8 mouse cellular contexts compared by ENCODE assay signal in the genomic region with DNA sequence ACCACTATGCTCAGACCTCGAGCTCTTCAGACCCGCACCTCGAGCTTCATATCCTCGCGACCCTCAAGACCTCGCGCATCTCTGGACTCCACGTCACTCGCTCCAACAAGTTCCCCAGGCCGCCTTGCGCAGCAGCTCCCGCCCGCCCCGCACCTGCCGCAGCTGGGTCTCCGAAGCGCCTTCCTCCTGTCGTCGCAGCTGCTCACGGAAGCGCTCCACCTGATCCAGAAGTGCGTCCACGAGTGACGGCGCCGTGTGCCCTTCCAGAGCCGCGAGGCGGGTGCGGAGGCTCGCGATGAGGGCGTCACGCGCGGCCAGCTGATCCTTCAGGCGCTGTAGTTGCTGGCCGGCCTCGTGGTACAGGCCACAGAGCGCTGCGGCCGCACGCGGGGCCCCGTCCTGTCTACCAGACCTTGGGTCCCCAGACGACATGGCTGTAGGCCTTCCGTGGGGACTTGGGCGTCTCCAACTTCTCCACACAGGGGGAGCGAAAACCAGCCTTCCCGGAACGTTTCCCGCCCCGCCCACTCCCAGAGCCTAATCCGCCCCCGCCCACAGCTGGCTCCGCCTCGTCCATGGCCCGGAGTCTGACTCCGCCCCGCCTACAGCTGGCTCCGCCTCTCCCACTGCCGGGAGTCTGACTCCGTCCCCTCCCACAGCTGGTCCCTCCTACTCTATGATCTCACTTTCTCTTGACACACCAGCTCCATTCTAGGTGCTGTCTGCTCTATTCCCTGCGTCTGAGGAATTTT. TPM values are rescaled to one million over a fixed set of nuclear protein-coding genes. Genes with fewer than 3 reads are reported as not detected.
DNase-seq lines count a peak whose midpoint lies in the region; ATAC-seq and TF ChIP-seq lines count a peak whose summit lies in the region.

Gene Tnip2 (minus strand): TSS at position 526 of the 752 bp plus-strand sequence.

- peaks cover 0 to 8% of the 10 kb centered on the region in 2 experiments for H3K36me3 ChIP-seq in CH12.LX (replicated peaks in 1 of 2; ENCODE audit: control insufficient read depth in 1 of 2, insufficient read depth in 1 of 2, low read length in 1 of 2)
- H3K36me3 ChIP-seq in forebrain, embryonic 12.5 days (replicated peaks) = no peaks in the 10 kb centered on the region
- H3K36me3 ChIP-seq in heart, postnatal 0 days (replicated peaks; ENCODE audit: control insufficient read depth, insufficient read depth, low read length) = no peaks in the 10 kb centered on the region
- no peaks in the 10 kb centered on the region for H3K36me3 ChIP-seq in liver, embryonic 16.5 days (ENCODE audit: control insufficient read depth, insufficient read depth)
- H3K36me3 ChIP-seq in neural tube, embryonic 13.5 days = no peaks in the 10 kb centered on the region
- no peaks in the 10 kb centered on the region for H3K36me3 ChIP-seq in testis, adult 2 months (ENCODE audit: control insufficient read depth, insufficient read depth, low read length)

- TF ChIP-seq RAD21 in CH12.LX (IDR thresholded peaks at IDR 0.05; ENCODE audit: low read depth, low read length) = no peak

- no peak for TF ChIP-seq EP300 in CH12.LX (IDR thresholded peaks at IDR 0.05; ENCODE audit: low read length)
- no peak for TF ChIP-seq EP300 in heart, postnatal 0 days (IDR thresholded peaks at IDR 0.05; ENCODE audit: low read depth)

- in situ Hi-C loops in CH12.LX (cut with MboI; ENCODE audit: low pct_ligation_motif_present, low pct_unique_long_range_greater_than_20kb, low sequenced_read_pairs) = no loop called here

- TF ChIP-seq POLR2A in CH12.LX (IDR thresholded peaks at IDR 0.05; ENCODE audit: low read depth, low read length) = peak; percentile 78; the same call in 1 of the 2 replicates
- TF ChIP-seq POLR2A in testis, adult 2 months (IDR thresholded peaks at IDR 0.05; ENCODE audit: control insufficient read depth, low read depth, low read length) = peak; percentile 45; the same call in 1 of the 2 replicates

- no peak for TF ChIP-seq CTCF in CH12.LX (conservative IDR thresholded peaks at IDR 0.05 in 1 of 2, IDR thresholded peaks at IDR 0.05 in 1 of 2; ENCODE audit: low read depth in 2 of 2, low read length in 2 of 2)
- TF ChIP-seq CTCF in heart, postnatal 0 days (IDR thresholded peaks at IDR 0.05; ENCODE audit: low read depth) = no peak
- no peak for TF ChIP-seq CTCF in testis, adult 2 months (IDR thresholded peaks at IDR 0.05; ENCODE audit: control insufficient read depth, insufficient read depth, insufficient replicate concordance, low read depth, low read length)

- H3K4me2 ChIP-seq in CH12.LX (ENCODE audit: insufficient read depth, low read depth, poor library complexity, severe bottlenecking) = peak within 1 kb of the TSS; percentile 89
- peak within 1 kb of the TSS; percentile 85 for H3K4me2 ChIP-seq in forebrain, embryonic 12.5 days
- peak within 1 kb of the TSS; percentile 76 for H3K4me2 ChIP-seq in heart, postnatal 0 days (ENCODE audit: low read depth, low read length)
- peak within 1 kb of the TSS; percentile 97 for H3K4me2 ChIP-seq in liver, embryonic 16.5 days (ENCODE audit: low read depth, low read length)
- peak within 1 kb of the TSS; percentile 90 for H3K4me2 ChIP-seq in neural tube, embryonic 13.5 days

- H3K4me1 ChIP-seq in CH12.LX (ENCODE audit: control insufficient read depth in 1 of 2, insufficient read depth in 2 of 2) = peaks cover 5 to 33% of the 10 kb centered on the region in 2 experiments; a peak in 3 of 4 replicates
- H3K4me1 ChIP-seq in forebrain, embryonic 12.5 days = peaks cover 9% of the 10 kb centered on the region; the same call in 1 of the 2 replicates
- H3K4me1 ChIP-seq in heart, postnatal 0 days (ENCODE audit: control insufficient read depth, insufficient read depth) = peaks cover 8% of the 10 kb centered on the region; the same call in 1 of the 2 replicates
- H3K4me1 ChIP-seq in liver, embryonic 16.5 days (ENCODE audit: control insufficient read depth, low read depth, low read length) = peaks cover 15% of the 10 kb centered on the region
- H3K4me1 ChIP-seq in neural tube, embryonic 13.5 days (replicated peaks) = peaks cover 8% of the 10 kb centered on the region
- H3K4me1 ChIP-seq in testis, adult 2 months (ENCODE audit: control insufficient read depth, insufficient read depth, low read length) = peaks cover 14% of the 10 kb centered on the region

- H3K27me3 ChIP-seq in CH12.LX (replicated peaks) = no peaks in the 10 kb centered on the region
- peaks cover 20% of the 10 kb centered on the region for H3K27me3 ChIP-seq in forebrain, embryonic 12.5 days
- H3K27me3 ChIP-seq in heart, postnatal 0 days (ENCODE audit: control insufficient read depth, insufficient read depth, low read length) = no peaks in the 10 kb centered on the region
- H3K27me3 ChIP-seq in liver, embryonic 16.5 days (ENCODE audit: control insufficient read depth, insufficient read depth, low read depth, low read length) = no peaks in the 10 kb centered on the region; the same call in 1 of the 2 replicates
- H3K27me3 ChIP-seq in neural tube, embryonic 13.5 days = peaks cover 15% of the 10 kb centered on the region
- no peaks in the 10 kb centered on the region for H3K27me3 ChIP-seq in testis, adult 2 months (ENCODE audit: control insufficient read depth, insufficient read depth, low read length)

- H3K27ac ChIP-seq in CH12.LX (ENCODE audit: insufficient read depth, low read depth) = 0 out of 2 replicates have a peak within 1 kb of the TSS, but pooled peaks have one; percentile 12
- no peak within 1 kb of the TSS for H3K27ac ChIP-seq in forebrain, embryonic 12.5 days
- no peak within 1 kb of the TSS for H3K27ac ChIP-seq in heart, postnatal 0 days (ENCODE audit: low read depth)
- peak within 1 kb of the TSS; percentile 34; the same call in 1 of the 2 replicates for H3K27ac ChIP-seq in liver, embryonic 16.5 days (ENCODE audit: low read length)
- no peak within 1 kb of the TSS for H3K27ac ChIP-seq in neural tube, embryonic 13.5 days (replicated peaks)
- H3K27ac ChIP-seq in testis, adult 2 months (ENCODE audit: control insufficient read depth, insufficient read depth, low read depth, low read length) = peak within 1 kb of the TSS; percentile 54

- dilution Hi-C loops in CH12.LX (cut with MboI; ENCODE audit: extremely low pct_ligation_motif_present, extremely low pct_unique_long_range_greater_than_20kb, low sequenced_read_pairs) = no loop called here

- peaks cover 8% of the 10 kb centered on the region for H3K79me2 ChIP-seq in CH12.LX (replicated peaks; ENCODE audit: control insufficient read depth, extremely low read depth, insufficient read depth, poor library complexity, severe bottlenecking)

- ATAC-seq in forebrain, embryonic 12.5 days (ENCODE audit: low FRiP score) = peak; percentile 97
- peak; percentile 99 for ATAC-seq in heart, postnatal 0 days (ENCODE audit: insufficient read depth, low read depth)
- peak; percentile 96 for ATAC-seq in liver, embryonic 16.5 days (ENCODE audit: low read depth)
- ATAC-seq in neural tube, embryonic 13.5 days (ENCODE audit: low read depth) = peak; percentile 96

- H3K9me3 ChIP-seq in CH12.LX (replicated peaks; ENCODE audit: low read length) = peaks cover 2% of the 10 kb centered on the region
- no peaks in the 10 kb centered on the region for H3K9me3 ChIP-seq in forebrain, embryonic 12.5 days
- no peaks in the 10 kb centered on the region for H3K9me3 ChIP-seq in heart, postnatal 0 days (replicated peaks; ENCODE audit: control insufficient read depth, low read length)
- H3K9me3 ChIP-seq in liver, embryonic 16.5 days (replicated peaks; ENCODE audit: control insufficient read depth, low read length) = no peaks in the 10 kb centered on the region
- H3K9me3 ChIP-seq in neural tube, embryonic 13.5 days = peaks cover 4% of the 10 kb centered on the region; the same call in 1 of the 2 replicates

- under 1% methylated on average over 63 of the region's 64 CpGs for WGBS in forebrain, embryonic 12.5 days
- WGBS in heart, postnatal 0 days = 2% methylated on average over 59 of the region's 64 CpGs
- WGBS in liver, embryonic 16.5 days (ENCODE audit: insufficient replicate concordance) = under 1% methylated on average over 64 of the region's 64 CpGs
- WGBS in neural tube, embryonic 13.5 days = under 1% methylated on average over 63 of the region's 64 CpGs

- H3K9ac ChIP-seq in CH12.LX (ENCODE audit: insufficient read depth, low read depth) = peak within 1 kb of the TSS; percentile 63
- H3K9ac ChIP-seq in forebrain, embryonic 12.5 days = peak within 1 kb of the TSS; percentile 61
- peak within 1 kb of the TSS; percentile 68 for H3K9ac ChIP-seq in heart, postnatal 0 days (replicated peaks; ENCODE audit: low read depth, low read length)
- H3K9ac ChIP-seq in liver, embryonic 16.5 days (ENCODE audit: low read depth, low read length) = peak within 1 kb of the TSS; percentile 82
- H3K9ac ChIP-seq in neural tube, embryonic 13.5 days = peak within 1 kb of the TSS; percentile 74

- H3K4me3 ChIP-seq in CH12.LX (replicated peaks in 1 of 3; ENCODE audit: low read depth in 2 of 3, low read length in 2 of 3, poor library complexity in 1 of 3) = peak within 1 kb of the TSS; percentile 81 to 97 (median 88)
- peak within 1 kb of the TSS; percentile 68 for H3K4me3 ChIP-seq in forebrain, embryonic 12.5 days (replicated peaks)
- peak within 1 kb of the TSS; percentile 60 for H3K4me3 ChIP-seq in heart, postnatal 0 days (ENCODE audit: low read depth, low read length)
- peak within 1 kb of the TSS; percentile 80 for H3K4me3 ChIP-seq in liver, embryonic 16.5 days (ENCODE audit: low read depth, low read length)
- peak within 1 kb of the TSS; percentile 59 for H3K4me3 ChIP-seq in neural tube, embryonic 13.5 days
- H3K4me3 ChIP-seq in testis, adult 2 months (ENCODE audit: control insufficient read depth, low read depth, low read length) = peak within 1 kb of the TSS; percentile 85

- peak; percentile 94 for DNase-seq in CH12.LX (ENCODE audit: extremely low read depth)
- DNase-seq in c-Kit-positive CD71-positive TER-119-negative erythroid progenitor cells, embryonic 14.5 days (ENCODE audit: low read depth) = peak; percentile 92
- peak; percentile 95 for DNase-seq in heart, postnatal 0 days (ENCODE audit: low spot score)
- DNase-seq in kidney, postnatal 4 days = peak; percentile 99

TF ChIP-seq in CH12.LX, 34 proteins besides CTCF, POLR2A, EP300 and RAD21 (continues in another document):
- TF ChIP-seq ZKSCAN1 (IDR thresholded peaks at IDR 0.05; ENCODE audit: borderline replicate concordance, low read depth, low read length) (no peak), MAX (IDR thresholded peaks at IDR 0.05; ENCODE audit: low read length) (no peak; the same call in 1 of the 2 replicates)

RNA-seq across cellular contexts. Expression of gene Tnip2, which starts in this region (rescaled TPM):
- total RNA-seq in CH12.LX (2012; rRNA removed) = 21.9 and 23.4 TPM in 2 replicates
- total RNA-seq in CH12.LX (2014; rRNA removed) = 16.0 and 17.7 TPM in 2 replicates
- polyA plus RNA-seq in CH12.LX (2012; ENCODE audit: insufficient read length, low read depth) = 26.8 and 30.6 TPM in 2 replicates
- polyA plus RNA-seq in forebrain, embryonic 12.5 days (2016; fragmentation: Nextera tagmentation; extraction: Ambion mirVana) = 6.7 and 9.2 TPM in 2 replicates
- total RNA-seq in heart, postnatal 0 days (2014; rRNA removed; ENCODE audit: low replicate concordance) = 11.9 and 15.3 TPM in 2 replicates
- polyA plus RNA-seq in heart, postnatal 0 days (2015; fragmentation: Nextera tagmentation; extraction: Ambion mirVana) = 9.1 and 11.9 TPM in 2 replicates
- polyA plus RNA-seq in liver, embryonic 16.5 days (2015; fragmentation: Nextera tagmentation; extraction: Ambion mirVana) = 6.2 and 6.3 TPM in 2 replicates
- 8.1 and 11.3 TPM in 2 replicates for polyA plus RNA-seq in neural tube, embryonic 13.5 days (2015; fragmentation: Nextera tagmentation; extraction: Ambion mirVana)
- 5.4 and 5.8 TPM in 2 replicates for polyA plus RNA-seq in testis, adult 2 months (2012; rRNA removed)

Comparison
In these comparisons a context has a peak if more than half of its experiments do, and no peak if none do; other contexts are left out.
1. H3K27ac ChIP-seq: peak in CH12.LX (single experiment), liver, embryonic 16.5 days (single experiment) and testis, adult 2 months (single experiment); none in forebrain, embryonic 12.5 days (single experiment), heart, postnatal 0 days (single experiment) and neural tube, embryonic 13.5 days (single experiment).
2. Peak in every context shown above with its lines, with median percentiles within 50 percentile points of each other: DNase-seq, H3K4me2 ChIP-seq, H3K4me3 ChIP-seq, H3K9ac ChIP-seq and ATAC-seq.